Mouse (Mus musculus): ENCODE measurements at regions not wholly inside any gene's neighbourhood (a gene's known extent, or its start where the extent isn't known, plus 50 kb on each side); places are given as distances from the start of the nearest gene placed in this dataset.

GRCm38 (mm10) chr5:73796201-73796600 is 145.0 kb downstream of the Spata18 start:
- no peak for DNase-seq (ENCODE audit: low spot score in 2 of 2)

- DNase-seq (ENCODE audit: low spot score in 2 of 2): no peak
These were observed 146.8 kb downstream of the Spata18 start for GRCm38 (mm10) chr5:73797980-73798379.

GRCm38 (mm10) chr5:73803431-73803830 is 152.3 kb downstream of the Spata18 start:
- no peak for DNase-seq (ENCODE audit: low spot score in 2 of 2)

- DNase-seq (ENCODE audit: low spot score in 2 of 2): no peak
These were observed 153.5 kb downstream of the Spata18 start for GRCm38 (mm10) chr5:73804556-73805230.

GRCm38 (mm10) chr5:73810660-73811059 is 159.5 kb downstream of the Spata18 start:
- DNase-seq (ENCODE audit: low spot score in 2 of 2): no peak

- DNase-seq (ENCODE audit: low spot score in 2 of 2): no peak
These were observed 159.9 kb downstream of the Spata18 start for GRCm38 (mm10) chr5:73811094-73811521.

GRCm38 (mm10) chr5:73815752-73816151 is 164.6 kb downstream of the Spata18 start:
- DNase-seq (ENCODE audit: low spot score in 2 of 2): no peak

- no peak for DNase-seq (ENCODE audit: low spot score in 2 of 2)
These were observed 166.0 kb downstream of the Spata18 start for GRCm38 (mm10) chr5:73817180-73817579.

- no peak for DNase-seq (ENCODE audit: low spot score in 2 of 2)
These were observed 170.9 kb downstream of the Spata18 start for GRCm38 (mm10) chr5:73821956-73822545.

- DNase-seq (ENCODE audit: low spot score in 2 of 2): no peak
These were observed 172.2 kb downstream of the Spata18 start for GRCm38 (mm10) chr5:73823421-73823820.

GRCm38 (mm10) chr5:73826941-73827340 is 175.8 kb downstream of the Spata18 start:
- no peak for DNase-seq (ENCODE audit: low spot score in 2 of 2)

- no peak for DNase-seq (ENCODE audit: low spot score in 2 of 2)
These were observed 182.5 kb downstream of the Spata18 start for GRCm38 (mm10) chr5:73833721-73834120.

GRCm38 (mm10) chr5:73843776-73844175 is 192.6 kb downstream of the Spata18 start:
- no peak for DNase-seq (ENCODE audit: low spot score in 2 of 2)

- no peak for DNase-seq (ENCODE audit: low spot score in 2 of 2)
These were observed 195.1 kb downstream of the Spata18 start for GRCm38 (mm10) chr5:73846096-73846782.

- no peak for DNase-seq (ENCODE audit: low spot score in 2 of 2)
These were observed 195.6 kb downstream of the Spata18 start for GRCm38 (mm10) chr5:73846783-73847151.

- DNase-seq (ENCODE audit: low spot score in 2 of 2): no peak
These were observed 200.3 kb downstream of the Spata18 start for GRCm38 (mm10) chr5:73851501-73851900.

GRCm38 (mm10) chr5:73854025-73854773 is 203.0 kb downstream of the Spata18 start:
- peak in 1 of 2 experiments; percentile 18 for DNase-seq (ENCODE audit: low spot score in 2 of 2)

- DNase-seq (ENCODE audit: low spot score in 2 of 2): no peak
These were observed 203.7 kb downstream of the Spata18 start for GRCm38 (mm10) chr5:73854774-73855371.

- no peak for DNase-seq (ENCODE audit: low spot score in 2 of 2)
These were observed 208.1 kb downstream of the Spata18 start for GRCm38 (mm10) chr5:73859320-73859719.

- DNase-seq (ENCODE audit: low spot score in 2 of 2): peak in 1 of 2 experiments; percentile 4
These were observed 204.0 kb downstream of the Usp46 start for GRCm38 (mm10) chr5:73864138-73864761.
